Mouse (Mus musculus) limb, embryonic 15.5 days (tissue): ENCODE measurements around the gene Sh2d6. TPM values are rescaled to one million over a fixed set of nuclear protein-coding genes. Genes with fewer than 3 reads are reported as not detected.

Source experiments
- ATAC-seq: fragments of 200-750 bp; cut with Nextera tagmentation; 2 replicates; pipeline ENCODE4 v1.8.0; 2017; ENCODE audit warnings: low read depth, moderate TSS enrichment; ENCODE audit not compliant: insufficient number of reproducible peaks, low FRiP score, low TSS enrichment
- H3K27ac ChIP-seq: fragments of 300-500 bp; sonication (generic); 2 replicates; pipeline ENCODE4 v1.5.1; 2015; ENCODE audit warnings: moderate library complexity, mild to moderate bottlenecking, inconsistent platforms
- H3K27me3 ChIP-seq: fragments of 300-500 bp; sonication (generic); 2 replicates; pipeline ENCODE4 v1.6.1; 2015; ENCODE audit warnings: inconsistent platforms
- H3K36me3 ChIP-seq: fragments of 300-500 bp; sonication (generic); 2 replicates; pipeline ENCODE4 v1.6.1; 2015; ENCODE audit warnings: inconsistent platforms
- H3K4me1 ChIP-seq: fragments of 300-500 bp; sonication (generic); 2 replicates; pipeline ENCODE4 v1.6.1; 2015; ENCODE audit warnings: inconsistent platforms
- H3K4me2 ChIP-seq: fragments of 300-500 bp; sonication (generic); 2 replicates; pipeline ENCODE4 v1.6.1; 2015; ENCODE audit warnings: mild to moderate bottlenecking, inconsistent platforms
- H3K4me3 ChIP-seq: fragments of 300-500 bp; sonication (generic); 2 replicates; pipeline ENCODE4 v1.5.1; 2015; ENCODE audit warnings: mild to moderate bottlenecking, inconsistent platforms
- H3K9ac ChIP-seq: fragments of 300-500 bp; sonication (generic); 2 replicates; pipeline ENCODE4 v1.6.1; 2015; ENCODE audit warnings: inconsistent platforms
- H3K9me3 ChIP-seq: fragments of 300-500 bp; sonication (generic); 2 replicates; pipeline ENCODE4 v1.6.1; 2016; ENCODE audit warnings: inconsistent platforms
- WGBS: fragments of 180-500 bp; shearing (Covaris S2); methylation state at CpG from one replicate; pipeline ENCODE4 v1.1.7; 2015; 5-methylcytosine and 5-hydroxymethylcytosine counted together
- polyA plus RNA-seq: library from polyadenylated mRNA; unstranded; fragments of >200 nt; fragmentation: Nextera tagmentation; extraction: Ambion mirVana; gene quantifications from 2 replicates; pipeline ENCODE4 v1.2.1, GENCODE M21; 2015

Sh2d6 gene
- polyA plus RNA-seq: 0.17 and 0.36 TPM in 2 replicates

DNA sequence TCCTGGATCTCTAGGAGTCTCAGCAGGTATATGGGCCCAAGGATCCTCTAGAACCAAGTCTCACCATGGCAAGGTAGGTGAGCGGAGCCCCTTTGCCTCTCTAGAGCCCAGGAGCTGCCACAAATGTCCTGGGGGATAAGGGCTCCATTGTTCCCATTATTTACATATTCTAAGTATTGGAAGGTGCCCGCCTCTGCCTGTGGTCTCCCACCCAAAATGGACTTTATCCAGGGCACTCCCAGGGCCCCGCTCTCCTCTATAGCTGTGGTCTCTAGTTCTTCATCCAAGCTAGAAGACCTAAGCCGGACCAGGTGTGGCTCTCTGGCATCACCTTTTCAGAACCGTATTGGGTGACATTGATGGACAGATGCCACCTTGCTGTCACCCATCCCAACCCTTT, at the start of gene Sh2d6:
TSS of gene Sh2d6 (minus strand) at position 101 of the 400 bp plus-strand sequence.
- no peaks in the 10 kb centered on the region for H3K9me3 ChIP-seq

DNA sequence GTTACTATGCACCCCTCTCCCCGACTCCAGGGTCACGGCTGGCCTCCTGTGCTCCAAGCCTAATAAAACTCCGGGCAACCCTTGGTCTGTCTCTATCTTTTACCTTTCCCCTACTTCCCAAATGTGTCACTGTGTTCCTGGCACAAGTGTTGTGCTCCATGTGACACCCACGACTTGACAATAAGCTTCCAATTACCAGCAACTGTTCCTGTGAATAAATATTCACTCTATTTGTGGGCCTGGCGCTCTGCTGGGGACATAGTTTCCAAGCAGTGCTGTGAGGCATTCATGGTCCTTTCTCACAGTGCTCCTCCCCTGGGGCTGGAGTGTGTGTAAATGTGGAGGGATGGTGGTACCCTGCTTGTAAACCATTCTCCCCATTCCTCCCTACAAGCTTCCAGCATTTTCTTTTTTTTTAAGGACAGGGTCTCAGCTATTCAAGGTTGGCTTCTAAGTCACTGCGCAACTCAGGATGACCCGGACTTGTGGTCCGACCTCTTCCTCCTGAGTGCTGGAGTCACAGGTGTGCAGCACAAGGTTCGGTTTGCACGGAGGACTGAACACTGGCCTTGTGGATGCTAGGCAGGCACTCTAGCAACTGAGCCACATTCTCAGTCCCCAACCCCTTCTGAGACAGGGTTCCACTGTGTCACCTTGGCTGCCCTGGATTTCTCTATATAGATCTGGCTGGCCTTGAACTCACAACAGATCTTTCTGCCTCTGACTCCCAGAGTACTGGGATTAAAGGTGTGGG, 49.3 kb upstream of the Sh2d6 start:
- no peak for ATAC-seq
- H3K36me3 ChIP-seq: peaks cover 32% of the 10 kb centered on the region
- H3K27me3 ChIP-seq: no peaks in the 10 kb centered on the region
- H3K27ac ChIP-seq: no peak overlapping the region
- no peaks in the 10 kb centered on the region for H3K9me3 ChIP-seq
- H3K4me3 ChIP-seq: no peak overlapping the region
- 77% methylated on average over 10 of the region's 10 CpGs for WGBS
- no peak overlapping the region for H3K4me2 ChIP-seq
- H3K4me1 ChIP-seq: peaks cover 5% of the 10 kb centered on the region; the same call in 1 of the 2 replicates
- H3K9ac ChIP-seq: no peak overlapping the region

More for the DNA sequence above, at the start of gene Sh2d6:
- Histone ChIP-seq H3K9ac (no peak within 1 kb of the TSS), H3K27me3 (no peaks in the 10 kb centered on the region), H3K4me3 (no peak within 1 kb of the TSS), H3K4me2 (no peak within 1 kb of the TSS), H3K27ac (no peak within 1 kb of the TSS), H3K4me1 (peaks cover 17% of the 10 kb centered on the region), H3K36me3 (no peaks in the 10 kb centered on the region)
- no peak for ATAC-seq
- 91% methylated on average over 5 of the region's 5 CpGs for WGBS

DNA sequence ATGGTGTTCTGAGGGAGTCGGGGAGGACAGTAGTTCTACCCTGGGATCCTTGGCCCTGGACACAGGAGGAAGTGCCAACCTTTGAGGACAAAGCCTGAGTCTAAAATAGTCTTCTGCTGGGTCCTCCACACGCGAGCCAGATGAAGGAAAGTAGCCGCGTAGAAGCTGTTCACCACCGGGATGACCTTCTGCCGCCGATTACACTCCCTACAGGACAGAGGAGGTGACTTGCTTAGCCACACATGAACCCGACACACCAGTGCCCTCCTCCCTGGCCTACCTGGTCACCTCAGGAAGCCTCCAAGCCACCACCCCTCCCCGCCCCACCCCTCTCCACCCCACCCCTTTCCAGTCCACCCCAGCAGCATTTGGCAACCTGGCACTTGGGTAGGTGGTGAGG, 47.2 kb upstream of the Sh2d6 start:
- Histone ChIP-seq H3K36me3 (peaks cover 21% of the 10 kb centered on the region), H3K27me3 (no peaks in the 10 kb centered on the region), H3K9me3 (no peaks in the 10 kb centered on the region), H3K27ac (no peak overlapping the region), H3K4me2 (no peak overlapping the region), H3K4me3 (no peak overlapping the region), H3K9ac (no peak overlapping the region), H3K4me1 (peaks cover 9% of the 10 kb centered on the region; the same call in 1 of the 2 replicates)
- WGBS: 93% methylated on average over 10 of the region's 10 CpGs
- ATAC-seq: no peak

DNA sequence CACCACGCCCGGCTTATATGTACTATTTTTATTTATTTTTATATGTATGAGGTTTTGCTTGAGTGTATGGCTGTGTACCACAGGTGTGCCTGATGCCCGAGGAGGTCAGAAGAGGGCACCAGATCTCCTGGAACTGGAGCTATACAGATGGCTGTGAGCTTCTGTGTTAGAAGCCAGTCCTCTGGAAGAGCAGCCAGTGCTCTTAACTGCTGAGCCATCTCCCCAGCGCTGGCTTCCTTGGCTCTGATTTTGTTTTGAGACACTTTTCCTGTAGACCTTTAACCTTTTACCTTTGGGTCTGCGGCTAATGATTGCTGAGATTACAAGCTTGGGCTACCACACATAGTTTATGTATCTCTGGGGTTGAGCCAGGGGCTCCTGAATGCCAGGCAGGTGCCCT, 46.0 kb upstream of the Sh2d6 start:
- Histone ChIP-seq H3K9me3 (no peaks in the 10 kb centered on the region), H3K4me2 (no peak overlapping the region), H3K36me3 (peaks cover 11% of the 10 kb centered on the region; the same call in 1 of the 2 replicates), H3K27me3 (no peaks in the 10 kb centered on the region), H3K4me3 (no peak overlapping the region), H3K4me1 (peaks cover 17% of the 10 kb centered on the region), H3K9ac (no peak overlapping the region), H3K27ac (no peak overlapping the region)
- 82% methylated on average over 5 of the region's 5 CpGs for WGBS
- ATAC-seq: no peak

DNA sequence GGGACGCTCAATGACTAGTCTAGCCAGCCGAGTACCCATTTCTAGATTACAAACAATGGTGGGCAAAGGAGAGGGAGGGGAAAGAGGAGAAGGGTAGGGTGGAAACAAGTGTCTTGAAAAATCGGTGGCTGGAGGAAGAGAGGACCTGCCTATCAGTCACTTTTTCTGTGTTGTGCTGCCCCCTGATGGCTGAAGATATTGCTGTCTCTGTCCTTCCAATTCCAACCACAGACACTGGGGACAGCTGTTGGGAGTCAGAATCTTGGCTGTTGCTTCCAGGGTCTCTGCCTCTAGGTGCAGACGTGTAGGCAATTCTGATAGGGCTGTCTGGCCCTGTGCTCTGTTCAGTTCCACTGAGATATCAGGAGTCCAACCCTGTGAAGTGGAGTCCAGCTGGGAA, 44.5 kb upstream of the Sh2d6 start:
- no peak overlapping the region for H3K27ac ChIP-seq
- no peak overlapping the region for H3K4me2 ChIP-seq
- no peaks in the 10 kb centered on the region for H3K27me3 ChIP-seq
- no peak overlapping the region for H3K9ac ChIP-seq
- 3% methylated on average over 4 of the region's 4 CpGs for WGBS
- H3K4me1 ChIP-seq: peaks cover 19% of the 10 kb centered on the region
- peak; percentile 59 for ATAC-seq
- peaks cover 11% of the 10 kb centered on the region; the same call in 1 of the 2 replicates for H3K36me3 ChIP-seq
- H3K9me3 ChIP-seq: no peaks in the 10 kb centered on the region
- H3K4me3 ChIP-seq: no peak overlapping the region

DNA sequence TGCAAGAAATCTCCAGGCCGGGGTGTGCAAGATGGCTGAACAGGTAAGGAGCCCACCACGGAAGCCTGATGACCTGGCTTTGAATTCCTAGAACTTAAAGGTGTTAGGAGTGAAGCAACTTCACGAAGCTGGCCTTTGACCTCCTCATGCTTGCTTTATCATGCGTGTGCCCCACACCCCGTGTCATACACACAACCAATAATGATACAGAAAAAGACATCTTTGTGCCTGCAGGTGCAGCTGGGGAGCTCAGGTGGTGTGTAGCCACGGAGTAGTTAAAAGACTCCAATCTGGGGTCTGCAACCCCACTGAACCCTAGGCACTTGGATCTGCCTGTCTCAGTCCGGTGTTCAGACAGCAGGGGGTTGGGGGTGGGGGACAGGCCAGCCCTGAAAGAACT, 44.0 kb upstream of the Sh2d6 start:
- H3K4me3 ChIP-seq: no peak overlapping the region
- peaks cover 19% of the 10 kb centered on the region for H3K4me1 ChIP-seq
- no peak overlapping the region for H3K4me2 ChIP-seq
- peaks cover 11% of the 10 kb centered on the region; the same call in 1 of the 2 replicates for H3K36me3 ChIP-seq
- H3K9ac ChIP-seq: no peak overlapping the region
- no peak for ATAC-seq
- no peaks in the 10 kb centered on the region for H3K27me3 ChIP-seq
- WGBS: 75% methylated on average over 7 of the region's 7 CpGs
- no peak overlapping the region for H3K27ac ChIP-seq
- no peaks in the 10 kb centered on the region for H3K9me3 ChIP-seq

DNA sequence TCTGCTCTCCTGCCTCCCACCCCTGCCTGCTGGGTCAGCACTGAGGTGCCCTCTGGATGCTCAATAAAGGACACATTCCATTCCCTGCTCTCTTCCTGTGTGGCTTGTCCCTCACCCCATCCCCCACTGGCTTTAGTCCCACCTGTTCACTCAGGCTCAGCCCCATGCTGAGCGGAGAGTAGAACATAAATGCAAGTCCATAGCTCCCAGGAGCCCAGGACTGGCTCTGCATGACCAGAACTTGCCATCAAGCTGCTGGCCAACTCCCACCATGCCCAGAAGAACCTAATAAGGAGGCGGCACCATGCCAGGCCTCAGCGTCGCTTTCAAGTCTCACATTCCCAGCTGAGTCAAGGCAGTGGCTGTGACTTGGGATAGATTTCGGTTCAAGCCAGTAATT, 41.4 kb upstream of the Sh2d6 start:
- H3K27ac ChIP-seq: peak overlapping the region; percentile 18
- H3K9ac ChIP-seq: no peak overlapping the region
- peaks cover 19% of the 10 kb centered on the region for H3K4me1 ChIP-seq
- WGBS: 41% methylated on average over 5 of the region's 5 CpGs
- H3K27me3 ChIP-seq: no peaks in the 10 kb centered on the region
- no peak for ATAC-seq
- no peak overlapping the region for H3K4me3 ChIP-seq
- no peaks in the 10 kb centered on the region for H3K9me3 ChIP-seq
- no peaks in the 10 kb centered on the region for H3K36me3 ChIP-seq
- no peak overlapping the region for H3K4me2 ChIP-seq

DNA sequence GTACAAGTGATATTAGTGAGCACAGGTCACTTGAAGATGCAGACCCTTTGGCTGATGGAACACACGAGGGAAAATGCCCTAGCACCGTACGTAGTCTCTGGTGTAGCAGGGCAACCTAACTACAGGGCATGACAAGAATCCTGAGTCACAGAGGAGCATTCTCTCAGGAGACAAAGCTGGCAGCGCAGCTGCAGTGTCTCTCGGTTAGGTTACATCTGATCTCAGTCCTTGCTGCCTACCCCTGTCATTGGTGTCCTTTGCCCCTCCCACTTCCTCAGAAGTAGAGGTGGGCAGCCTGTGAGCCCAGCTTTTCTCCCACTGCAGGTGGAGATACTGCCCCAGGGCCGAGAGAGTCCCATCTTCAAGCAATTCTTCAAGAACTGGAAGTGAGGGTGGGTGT, 41.0 kb upstream of the Sh2d6 start:
- no peak overlapping the region for H3K4me2 ChIP-seq
- peak overlapping the region; percentile 18; the same call in 1 of the 2 replicates for H3K27ac ChIP-seq

DNA sequence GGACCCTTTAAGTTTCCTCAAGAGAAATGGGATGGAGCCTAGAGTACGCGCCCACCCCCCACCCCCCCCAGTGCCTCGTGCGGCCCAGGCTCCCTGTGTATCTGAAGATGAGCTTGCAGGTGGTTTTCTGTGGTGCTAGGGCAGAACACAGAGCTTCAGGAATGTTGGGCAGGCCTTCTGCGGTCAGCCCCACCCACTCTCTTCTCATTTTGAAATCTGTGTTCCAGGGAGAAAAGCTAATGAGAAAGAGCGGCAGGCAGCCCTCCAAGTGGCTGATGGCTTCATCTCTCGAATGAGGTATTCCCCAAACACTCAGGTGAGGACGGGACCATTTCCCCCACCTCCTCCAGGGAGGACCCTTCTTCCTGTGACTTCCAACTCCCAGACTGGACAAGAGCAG, 39.3 kb upstream of the Sh2d6 start:
- 61% methylated on average over 8 of the region's 8 CpGs for WGBS
- peaks cover 13% of the 10 kb centered on the region for H3K4me1 ChIP-seq
- H3K4me2 ChIP-seq: no peak overlapping the region
- H3K9ac ChIP-seq: no peak overlapping the region
- H3K27ac ChIP-seq: no peak overlapping the region
- no peaks in the 10 kb centered on the region for H3K9me3 ChIP-seq
- no peak for ATAC-seq
- no peaks in the 10 kb centered on the region for H3K36me3 ChIP-seq
- H3K27me3 ChIP-seq: no peaks in the 10 kb centered on the region
- H3K4me3 ChIP-seq: no peak overlapping the region

More for the DNA sequence above, 41.0 kb upstream of the Sh2d6 start:
- ATAC-seq: no peak
- H3K9ac ChIP-seq: no peak overlapping the region
- H3K4me1 ChIP-seq: peaks cover 19% of the 10 kb centered on the region
- 51% methylated on average over 6 of the region's 6 CpGs for WGBS
- H3K4me3 ChIP-seq: no peak overlapping the region
- H3K36me3 ChIP-seq: no peaks in the 10 kb centered on the region
- H3K9me3 ChIP-seq: no peaks in the 10 kb centered on the region
- H3K27me3 ChIP-seq: no peaks in the 10 kb centered on the region

DNA sequence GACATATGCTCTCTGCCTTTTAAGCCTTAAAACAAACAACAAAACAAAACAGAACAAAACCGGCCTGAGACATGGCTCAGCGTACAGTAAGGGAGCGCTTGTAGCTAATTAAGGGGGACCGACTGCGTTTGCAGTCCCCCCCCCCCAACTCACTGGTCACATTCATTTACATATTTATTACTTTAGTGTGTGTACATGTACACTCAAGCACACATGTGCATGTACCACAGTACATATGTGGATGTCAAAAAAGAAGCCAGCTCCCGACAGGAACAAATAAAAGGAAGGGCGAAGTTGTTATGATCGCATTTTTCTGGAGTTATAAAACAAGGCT, 31.5 kb upstream of the Sh2d6 start:
- peak overlapping the region; percentile 61 for H3K4me2 ChIP-seq
- peaks cover 30% of the 10 kb centered on the region for H3K4me1 ChIP-seq
- peak overlapping the region; percentile 21; the same call in 1 of the 2 replicates for H3K9ac ChIP-seq
- peak overlapping the region; percentile 83 for H3K27ac ChIP-seq
- no peaks in the 10 kb centered on the region for H3K36me3 ChIP-seq
- no peak for ATAC-seq
- H3K27me3 ChIP-seq: no peaks in the 10 kb centered on the region
- H3K4me3 ChIP-seq: peak overlapping the region; percentile 44
- H3K9me3 ChIP-seq: no peaks in the 10 kb centered on the region
- 9% methylated on average over 8 of the region's 8 CpGs for WGBS

DNA sequence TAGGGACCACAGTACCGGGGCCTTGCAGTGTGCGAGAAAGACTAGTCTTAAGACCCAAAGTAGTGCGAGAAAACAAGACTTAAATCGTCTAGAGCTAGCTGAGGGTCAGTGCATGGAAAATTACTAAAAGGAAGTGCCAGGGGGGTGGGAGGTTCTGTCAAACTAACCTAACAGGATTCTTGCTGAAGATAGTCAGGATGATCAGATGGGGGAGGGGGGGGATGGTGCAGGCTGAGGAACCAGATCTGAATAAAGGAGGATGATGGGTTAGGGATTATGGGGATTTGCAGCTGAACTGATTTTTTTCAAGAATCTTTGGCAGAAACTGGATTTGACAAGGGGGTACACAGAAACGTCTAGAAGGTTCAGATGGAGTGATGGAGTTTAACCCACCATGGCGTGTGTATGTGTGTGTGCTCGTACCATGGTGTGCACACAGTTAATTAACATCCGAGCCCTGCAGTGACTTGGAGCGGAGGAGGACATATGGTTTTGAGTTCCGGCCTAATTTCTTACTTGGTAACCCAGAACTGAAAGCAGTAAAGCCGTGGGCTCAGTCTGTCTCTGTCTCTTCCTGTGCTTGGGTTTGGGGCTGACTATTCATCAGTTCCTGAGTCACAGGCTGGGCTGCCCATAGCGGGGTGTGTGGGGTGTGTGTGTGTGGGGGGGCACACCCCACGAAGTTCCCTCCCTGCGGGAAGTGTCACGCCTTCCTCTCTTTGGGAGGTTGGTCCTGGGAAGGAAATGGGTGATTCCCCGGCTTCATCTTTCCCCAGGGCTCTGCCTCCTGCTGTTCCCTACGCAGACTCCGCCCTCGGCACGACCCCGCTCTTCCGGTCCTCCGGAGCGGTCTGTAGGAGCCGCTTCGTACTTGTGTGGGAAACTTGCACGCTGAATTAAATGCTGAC, 30.9 kb upstream of the Sh2d6 start:
- Histone ChIP-seq H3K4me1 (peaks cover 30% of the 10 kb centered on the region), H3K4me3 (peak overlapping the region; percentile 44), H3K4me2 (peak overlapping the region; percentile 61), H3K27ac (peak overlapping the region; percentile 83), H3K9ac (peak overlapping the region; percentile 21; the same call in 1 of the 2 replicates), H3K9me3 (no peaks in the 10 kb centered on the region), H3K36me3 (no peaks in the 10 kb centered on the region), H3K27me3 (no peaks in the 10 kb centered on the region)
- ATAC-seq: peak; percentile 79
- 8% methylated on average over 27 of the region's 27 CpGs for WGBS
